Mouse (Mus musculus) bone marrow macrophage, adult 2 months (primary cell): ENCODE measurements around the gene Agpat1.

Source experiments
- CTCF ChIP-seq: IDR thresholded peaks from 2 replicates; pipeline ENCODE4 v1.5.1; 2012; ENCODE audit warnings: low read depth, mild to moderate bottlenecking, low read length, moderate library complexity
- POLR2A ChIP-seq: IDR thresholded peaks from 2 replicates; pipeline ENCODE4 v1.6.1; 2012; ENCODE audit warnings: mild to moderate bottlenecking, low read depth, low read length, borderline replicate concordance

DNA sequence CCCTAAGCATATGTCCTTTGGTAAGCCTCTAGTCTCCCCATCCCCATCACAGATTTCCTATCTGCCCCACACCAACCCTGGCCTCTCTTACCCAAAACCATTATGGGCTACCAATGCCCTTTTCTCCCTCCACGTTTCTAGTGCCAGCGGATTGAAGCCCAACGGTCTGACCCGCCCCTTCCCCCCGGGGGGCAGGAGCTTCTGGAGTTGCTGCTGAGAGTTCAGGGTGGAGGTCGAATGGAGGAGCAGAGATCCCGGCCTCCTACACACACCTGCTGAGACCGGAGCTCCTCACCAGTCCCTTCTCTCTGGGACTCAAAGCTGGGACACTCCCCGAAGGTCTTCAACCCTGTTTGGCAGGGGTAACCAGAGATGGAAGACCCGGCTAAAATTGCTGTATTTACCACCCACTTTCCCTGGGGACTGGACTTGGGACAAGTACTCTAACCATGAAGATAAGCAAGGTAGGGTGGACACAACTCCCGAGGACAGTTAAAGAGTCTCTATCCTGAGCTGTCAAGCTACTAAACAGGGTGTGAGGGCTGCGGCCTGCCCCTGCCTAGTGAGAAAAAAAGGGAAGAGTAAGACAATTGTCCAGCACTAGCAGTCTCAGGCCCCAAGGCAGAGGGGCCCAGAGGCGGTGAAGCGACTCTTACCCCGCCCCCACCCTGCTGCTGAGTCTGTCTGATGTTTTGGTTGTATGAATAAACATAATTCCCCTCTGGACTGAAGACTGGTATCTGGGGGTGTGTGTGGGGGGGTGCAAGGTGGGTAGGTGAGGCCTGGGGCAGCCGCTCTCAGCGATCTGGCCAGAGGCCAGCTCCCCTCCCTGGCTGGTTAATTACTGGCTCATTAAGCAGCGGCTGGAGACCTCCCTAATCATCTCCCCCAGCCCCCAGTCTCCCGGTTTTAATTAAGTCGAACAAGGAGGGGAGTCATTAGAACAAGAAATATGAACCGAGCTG, 12.8 kb upstream of the Agpat1 start, which contains the start of gene Pbx2:
- TF ChIP-seq CTCF (no peak), POLR2A (no peak)
